Mouse (Mus musculus) urinary bladder, adult 2 months (tissue): Measurements from ENCODE around the gene Dnajc1. TPM values are rescaled to one million over a fixed set of nuclear protein-coding genes. Genes with fewer than 3 reads are reported as not detected.

Experiments
- DNase-seq: peaks from one replicate; pipeline ENCODE4 v3.0.0; 2022; ENCODE audit warnings: low spot score
- polyA plus RNA-seq: library from polyadenylated mRNA; depleted of rRNA; stranded (reverse); fragments of >200 nt; gene quantifications from 2 replicates; pipeline ENCODE4 v1.2.3, GENCODE M21; 2012

Dnajc1 gene
- polyA plus RNA-seq, 1 experiment, result 23.6 TPM

- DNase-seq, result no peak
These were observed 91.7 kb downstream of the Dnajc1 start for GRCm38 (mm10) chr2:18300949-18301348.

GRCm38 (mm10) chr2:18285175-18285574 is 107.5 kb downstream of the Dnajc1 start:
- no peak for DNase-seq

- no peak for DNase-seq
These were observed 126.9 kb downstream of the Dnajc1 start for GRCm38 (mm10) chr2:18265736-18266135.

- no peak for DNase-seq
These were observed 128.1 kb downstream of the Dnajc1 start for GRCm38 (mm10) chr2:18264579-18264978.

GRCm38 (mm10) chr2:18262298-18262697 is 130.3 kb downstream of the Dnajc1 start:
- no peak for DNase-seq

- no peak for DNase-seq
These were observed 143.4 kb downstream of the Dnajc1 start for GRCm38 (mm10) chr2:18249224-18249623.

GRCm38 (mm10) chr2:18235524-18235923 is 157.1 kb downstream of the Dnajc1 start:
- no peak for DNase-seq

- no peak for DNase-seq
These were observed 159.6 kb downstream of the Dnajc1 start for GRCm38 (mm10) chr2:18232883-18233567.

GRCm38 (mm10) chr2:18231143-18231542 is 161.5 kb downstream of the Dnajc1 start:
- DNase-seq, result no peak

- no peak for DNase-seq
These were observed 163.4 kb downstream of the Dnajc1 start for GRCm38 (mm10) chr2:18229279-18229678.

- no peak for DNase-seq
These were observed 164.1 kb downstream of the Dnajc1 start for GRCm38 (mm10) chr2:18228486-18229062.

GRCm38 (mm10) chr2:18219569-18219968 is 173.1 kb downstream of the Dnajc1 start:
- no peak for DNase-seq

GRCm38 (mm10) chr2:18219136-18219535 is 173.5 kb downstream of the Dnajc1 start:
- no peak for DNase-seq

- DNase-seq, result no peak
These were observed 174.1 kb downstream of the Dnajc1 start for GRCm38 (mm10) chr2:18218500-18218899.

GRCm38 (mm10) chr2:18217867-18218266 is 174.8 kb downstream of the Dnajc1 start:
- no peak for DNase-seq

- no peak for DNase-seq
These were observed 178.6 kb downstream of the Dnajc1 start for GRCm38 (mm10) chr2:18214031-18214430.

GRCm38 (mm10) chr2:18209948-18210347 is 182.7 kb downstream of the Dnajc1 start:
- DNase-seq, result no peak

GRCm38 (mm10) chr2:18209211-18209823 is 183.3 kb downstream of the Dnajc1 start:
- DNase-seq, result no peak

GRCm38 (mm10) chr2:18208578-18208977 is 184.1 kb downstream of the Dnajc1 start:
- no peak for DNase-seq

- no peak for DNase-seq
These were observed 185.8 kb downstream of the Dnajc1 start for GRCm38 (mm10) chr2:18206811-18207210.

- peak; percentile 49 for DNase-seq
These were observed 187.5 kb downstream of the Dnajc1 start for GRCm38 (mm10) chr2:18205118-18205517.

GRCm38 (mm10) chr2:18202923-18203322 is 189.7 kb downstream of the Dnajc1 start:
- no peak for DNase-seq

GRCm38 (mm10) chr2:18201820-18202462 is 190.7 kb downstream of the Dnajc1 start:
- DNase-seq, result no peak
